Mouse (Mus musculus) ovary, postnatal 14 days (tissue): ENCODE measurements around the gene Abhd12.

Experiments used
- DNase-seq: peaks from one replicate; pipeline ENCODE4 v3.0.0; 2022; ENCODE audit warnings: low spot score

The Abhd12 gene

GRCm38 (mm10) chr2:150851251-150851650, 53.3 kb downstream of the Abhd12 start:
- DNase-seq = no peak

DNA sequence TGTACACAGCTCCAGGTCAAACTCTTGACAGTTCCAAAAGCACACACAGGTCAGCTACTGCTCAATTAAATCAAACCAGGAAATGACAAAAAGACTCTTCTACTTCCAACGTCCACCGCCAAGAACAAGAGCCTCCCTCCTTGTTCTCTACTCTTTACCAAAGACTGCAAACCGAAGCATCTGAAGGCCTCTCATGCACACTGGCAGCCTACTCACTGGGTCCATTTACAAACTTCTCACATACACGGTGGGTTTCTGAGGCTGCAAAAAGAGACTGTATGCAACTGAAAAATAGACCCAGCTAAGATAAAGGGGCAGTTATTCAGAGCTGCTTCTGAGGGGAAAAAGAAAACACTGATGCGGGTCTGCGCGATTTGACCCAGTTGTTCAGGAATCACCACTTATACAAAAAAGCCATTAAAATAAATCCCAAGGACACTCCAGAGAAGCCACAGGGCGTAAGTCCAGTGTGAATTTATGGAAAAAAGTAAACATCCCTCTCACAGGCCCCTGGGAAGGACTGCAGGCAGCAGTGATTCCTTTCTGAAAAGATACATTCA, 57.0 kb downstream of the Abhd12 start:
- DNase-seq = no peak

DNA sequence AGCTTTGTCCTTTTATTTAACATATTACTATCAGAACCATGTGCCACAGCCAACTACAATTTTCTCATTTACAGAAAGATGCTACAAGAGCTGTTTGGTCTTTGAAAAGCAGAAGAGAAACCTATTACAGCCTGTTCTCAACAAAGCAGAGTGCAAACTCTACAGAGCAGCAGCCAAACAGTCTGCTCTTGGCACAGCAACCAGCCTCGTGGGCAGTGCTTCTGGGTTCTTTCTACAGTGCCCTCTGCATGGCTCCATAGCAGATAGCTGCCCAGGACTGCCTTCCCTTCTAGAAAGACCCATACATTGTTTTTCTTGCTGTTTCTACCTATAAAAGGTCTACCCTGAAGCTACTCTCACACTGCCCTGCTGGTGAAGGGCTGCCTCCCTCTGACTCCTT, 59.7 kb downstream of the Abhd12 start:
- no peak for DNase-seq

DNA sequence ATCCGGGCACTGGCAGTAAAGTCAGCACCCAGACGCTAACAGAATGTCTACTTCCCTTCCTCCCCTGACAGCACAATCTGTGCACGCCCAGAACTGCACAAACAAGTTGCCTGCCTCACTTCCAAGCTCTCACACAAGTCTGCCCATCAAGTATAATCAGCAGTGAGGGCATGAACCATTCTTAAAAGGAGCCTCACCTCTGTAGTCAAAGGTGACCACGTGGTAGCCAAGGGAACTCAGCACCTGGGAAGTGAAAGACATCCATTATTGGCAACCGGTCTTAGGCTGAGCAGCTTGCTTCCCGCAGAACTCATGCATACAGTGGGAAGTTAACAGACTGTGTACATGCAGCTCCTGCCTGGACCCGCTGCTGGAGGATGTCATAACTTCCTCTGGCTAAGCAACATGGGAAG, 62.5 kb downstream of the Abhd12 start:
- DNase-seq = no peak

GRCm38 (mm10) chr2:150841109-150841508, 63.4 kb downstream of the Abhd12 start:
- no peak for DNase-seq

- DNase-seq = no peak
These were observed 64.7 kb downstream of the Abhd12 start for GRCm38 (mm10) chr2:150839686-150840471.

GRCm38 (mm10) chr2:150837781-150838180, 66.8 kb downstream of the Abhd12 start:
- no peak for DNase-seq

DNA sequence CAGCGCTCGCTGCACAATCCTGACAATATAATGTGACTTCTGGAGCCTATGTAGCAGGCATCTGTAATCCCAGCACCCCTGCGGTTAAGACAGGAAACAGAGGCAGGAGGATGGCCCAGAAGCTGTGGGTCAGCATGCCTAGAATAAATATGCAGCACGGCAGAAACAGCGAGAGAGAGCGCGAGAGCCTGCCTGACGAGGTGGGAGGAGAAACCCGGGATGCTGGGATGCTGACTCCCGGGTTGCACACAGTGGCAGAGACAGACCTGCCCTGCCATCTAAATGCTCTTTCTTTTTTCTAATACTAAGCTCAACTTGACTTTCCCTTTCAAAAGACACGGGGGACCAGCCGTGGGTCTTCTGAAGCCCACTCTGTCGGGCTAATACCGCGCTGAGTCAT, 67.6 kb downstream of the Abhd12 start:
- DNase-seq = no peak

GRCm38 (mm10) chr2:150835975-150836374, 68.6 kb downstream of the Abhd12 start:
- DNase-seq = no peak

GRCm38 (mm10) chr2:150834616-150835015, 69.9 kb downstream of the Abhd12 start:
- DNase-seq = no peak

- DNase-seq = no peak
These were observed 72.5 kb downstream of the Abhd12 start for GRCm38 (mm10) chr2:150832029-150832428.

DNA sequence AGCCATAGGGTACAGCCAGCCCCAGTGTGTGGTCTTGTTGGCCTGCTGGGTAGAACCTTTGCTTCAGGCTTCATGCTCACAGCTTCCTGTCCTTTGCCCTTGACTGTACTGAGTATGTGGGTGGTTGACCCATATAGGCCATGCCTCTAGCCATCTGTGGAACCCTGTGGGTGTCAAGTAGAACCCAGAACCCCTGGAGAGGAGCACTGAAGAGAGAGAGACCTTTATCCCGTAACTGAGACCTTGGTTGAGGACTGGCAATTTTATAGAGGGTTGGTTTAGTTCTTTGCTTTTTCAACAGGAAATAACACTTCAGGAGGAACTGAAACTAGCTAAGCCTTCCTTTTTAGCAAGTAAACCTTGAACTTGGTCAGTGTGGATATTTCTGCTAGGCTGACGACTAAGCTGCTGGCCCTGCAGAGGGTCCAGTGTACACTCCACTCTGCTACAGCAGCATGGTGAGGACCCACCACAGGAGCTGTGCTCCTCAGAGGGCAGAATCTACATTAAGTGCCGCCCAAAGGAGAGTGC, 73.6 kb downstream of the Abhd12 start:
- no peak for DNase-seq

- no peak for DNase-seq
These were observed 74.5 kb downstream of the Abhd12 start for GRCm38 (mm10) chr2:150830011-150830410.

DNA sequence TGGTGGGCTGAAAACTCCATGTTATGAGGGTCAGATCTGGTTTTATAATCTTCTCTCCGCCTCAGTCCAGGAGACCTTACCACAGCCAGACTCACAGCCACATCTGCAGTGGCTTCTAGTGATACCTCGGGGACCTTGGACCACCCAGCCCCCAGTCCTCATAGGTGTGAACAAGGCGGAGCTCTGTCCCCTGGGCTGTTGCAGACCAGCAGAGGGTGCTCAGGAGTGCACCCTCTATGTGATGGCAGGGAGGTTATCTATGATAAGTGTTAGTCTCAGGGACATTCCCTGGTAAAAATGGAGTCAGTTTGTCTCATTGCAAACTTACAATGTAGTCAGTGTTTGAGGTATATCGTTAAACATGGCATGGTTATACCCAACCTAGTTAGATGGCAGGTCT, 75.9 kb downstream of the Abhd12 start:
- no peak for DNase-seq

DNA sequence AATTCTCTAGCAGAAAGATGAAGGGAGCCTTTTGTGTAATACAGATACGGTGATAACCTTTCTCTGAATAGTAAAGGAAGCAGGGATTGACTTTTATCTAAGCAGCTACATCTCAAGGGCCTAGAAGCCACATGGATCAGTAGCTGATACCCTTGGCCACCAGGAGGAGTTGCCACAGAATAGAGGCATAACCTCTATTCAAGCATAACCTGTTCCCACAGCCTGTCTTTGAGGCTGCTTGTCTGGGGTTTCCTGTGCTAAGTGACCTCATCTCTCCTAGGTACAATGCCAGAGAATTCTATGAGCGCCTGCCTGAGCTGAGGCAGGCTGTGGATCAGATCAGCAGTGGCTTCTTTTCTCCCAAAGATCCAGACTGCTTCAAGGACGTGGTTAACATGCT, 76.4 kb downstream of the Abhd12 start:
- DNase-seq = no peak

GRCm38 (mm10) chr2:150826426-150826825, 78.1 kb downstream of the Abhd12 start:
- no peak for DNase-seq

GRCm38 (mm10) chr2:150822987-150823386, 81.6 kb downstream of the Abhd12 start:
- DNase-seq = no peak

- no peak for DNase-seq
These were observed 83.8 kb downstream of the Abhd12 start for GRCm38 (mm10) chr2:150820720-150821119.

GRCm38 (mm10) chr2:150818742-150819141, 85.8 kb downstream of the Abhd12 start:
- no peak for DNase-seq

DNA sequence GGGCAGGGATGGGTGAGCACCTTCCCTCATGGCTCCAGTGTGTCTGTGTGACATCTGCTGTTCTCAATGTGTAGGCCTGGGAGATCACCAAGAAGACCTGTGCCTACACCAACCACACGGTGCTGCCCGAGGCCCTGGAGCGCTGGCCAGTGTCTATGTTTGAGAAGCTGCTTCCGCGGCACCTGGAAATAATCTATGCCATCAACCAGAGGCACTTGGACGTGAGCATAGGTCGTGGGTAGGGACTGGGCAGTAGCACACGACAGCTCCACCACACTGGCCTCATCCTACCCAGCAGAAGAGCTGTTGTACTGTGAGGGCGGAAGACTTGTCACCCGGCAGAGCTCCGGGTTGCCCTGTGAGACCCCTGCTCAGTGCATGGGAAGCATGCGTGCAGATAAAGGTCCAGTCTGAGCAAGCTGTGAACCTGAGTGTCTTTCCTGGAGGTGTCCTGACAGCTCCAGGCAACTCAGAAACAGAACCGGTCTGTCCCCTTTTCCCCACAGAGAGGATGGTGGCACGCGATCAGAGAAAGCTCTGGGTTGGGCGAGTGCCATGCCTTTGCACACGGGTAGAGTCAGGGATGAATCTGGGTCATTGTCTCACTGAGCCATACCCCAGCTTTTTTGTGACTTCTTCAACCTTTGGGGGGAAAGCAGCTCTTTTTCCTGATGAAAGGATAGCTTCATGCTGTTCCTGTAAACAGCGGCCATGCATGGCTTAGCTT, 87.7 kb downstream of the Abhd12 start:
- no peak for DNase-seq

- no peak for DNase-seq
These were observed 91.7 kb downstream of the Abhd12 start for GRCm38 (mm10) chr2:150812816-150813215.

GRCm38 (mm10) chr2:150810603-150811002, 93.9 kb downstream of the Abhd12 start:
- no peak for DNase-seq

DNA sequence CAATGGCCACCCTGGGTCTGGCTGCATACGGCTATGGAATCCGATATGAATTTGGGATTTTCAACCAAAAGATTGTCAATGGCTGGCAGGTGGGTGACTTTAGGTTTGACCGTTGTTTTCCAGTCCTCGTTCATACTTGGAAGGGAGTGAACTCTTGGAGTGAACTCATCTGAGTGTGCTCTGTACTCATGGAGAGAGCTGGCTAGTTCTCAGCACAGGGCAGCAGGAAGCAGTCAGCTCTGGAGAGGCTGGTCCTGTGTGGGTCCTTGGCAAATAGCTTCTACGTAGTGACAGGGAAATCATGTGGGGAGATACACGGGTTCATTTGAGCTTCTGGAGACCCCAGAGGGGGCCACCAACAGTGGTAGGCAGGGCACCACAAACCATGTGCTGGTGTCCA, 95.7 kb downstream of the Abhd12 start:
- DNase-seq = no peak
